Mouse (Mus musculus) urinary bladder, postnatal 10 days (tissue): Measurements from ENCODE around the gene Epha5.

Experiments
- DNase-seq: peaks from one replicate; pipeline ENCODE4 v3.0.0; 2022; ENCODE audit warnings: low spot score

The Epha5 gene

DNA sequence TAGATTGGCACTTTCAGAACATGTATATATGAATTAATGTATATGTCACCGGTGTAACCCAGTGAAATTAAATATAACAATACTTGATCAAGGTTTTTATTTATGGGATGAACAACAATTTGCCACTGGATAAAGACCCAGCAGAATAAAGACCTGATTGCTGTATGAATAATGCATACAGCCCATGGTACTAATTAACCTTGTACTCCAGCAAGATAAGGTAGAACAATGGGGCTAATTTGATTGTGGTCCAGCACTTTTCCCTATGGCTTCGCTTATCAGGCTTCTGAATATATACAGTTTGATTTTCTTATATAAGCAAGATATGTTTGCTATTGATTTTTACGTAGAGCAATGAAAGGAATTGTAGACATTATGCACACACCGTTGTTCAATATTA, 103.6 kb downstream of the Epha5 start:
- no peak for DNase-seq

DNA sequence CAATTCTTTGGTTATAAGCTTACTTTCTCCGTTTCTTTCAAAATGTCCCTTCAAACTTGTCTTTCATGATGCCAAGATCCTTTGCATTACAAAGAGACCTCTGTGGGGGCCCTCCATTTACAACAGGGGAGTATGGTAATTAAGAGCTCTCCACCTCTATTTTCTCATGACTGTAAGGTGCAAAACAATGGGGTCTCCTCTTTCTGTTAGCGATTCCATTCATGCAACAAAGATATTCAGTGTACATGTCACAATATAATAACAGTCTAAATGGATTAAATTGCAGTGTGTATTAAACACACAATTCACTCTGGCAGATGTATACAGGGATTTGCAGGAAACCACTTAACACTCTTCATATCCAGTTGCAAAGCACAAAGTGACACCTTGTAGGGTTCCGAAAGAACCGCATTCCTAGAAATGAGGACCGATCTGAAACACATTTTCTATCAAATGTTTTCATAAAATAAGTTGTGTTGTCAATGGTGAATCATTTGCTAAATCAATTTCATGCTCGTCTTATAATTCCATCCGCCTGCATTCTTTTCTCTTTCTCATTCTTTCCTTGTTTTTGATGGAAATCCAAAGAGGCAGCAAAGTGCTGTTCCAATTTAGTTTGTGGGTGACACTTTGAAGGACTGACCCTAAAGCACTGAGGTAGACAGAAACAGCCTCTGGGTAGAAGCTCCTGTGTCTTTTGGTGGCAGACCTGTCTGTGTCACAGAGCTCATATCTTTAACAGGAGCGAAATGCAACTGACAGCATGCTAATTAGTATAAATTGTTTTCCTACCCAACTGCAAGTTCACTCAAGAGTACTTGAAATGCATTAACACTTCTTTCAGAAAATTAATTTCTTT, 118.1 kb downstream of the Epha5 start:
- DNase-seq = no peak

DNA sequence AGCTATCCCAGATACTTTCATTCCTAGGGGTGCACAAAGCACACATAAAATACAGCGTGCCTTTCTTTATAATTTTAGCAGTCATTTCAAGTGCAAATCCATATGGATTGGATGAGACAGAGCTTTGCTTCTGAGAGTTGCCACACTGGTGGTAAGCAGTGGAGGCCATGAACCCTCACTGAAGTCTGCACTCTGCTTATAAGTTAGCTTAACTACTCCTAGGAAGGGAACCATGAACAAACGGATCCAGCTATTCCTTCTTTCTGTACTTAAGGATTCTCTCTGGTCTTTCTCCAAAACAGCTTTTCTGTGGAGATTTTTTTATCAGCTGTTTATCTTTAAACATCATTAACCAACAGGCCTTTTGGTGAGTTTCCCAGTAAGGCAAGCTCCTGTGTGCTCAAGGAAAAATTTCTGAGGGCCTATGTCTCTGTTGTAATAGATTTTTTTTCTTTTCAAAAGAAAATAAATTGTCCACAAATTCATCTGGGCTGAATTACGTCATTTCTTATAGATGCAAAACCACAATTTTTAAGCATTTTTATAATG, 127.7 kb downstream of the Epha5 start:
- no peak for DNase-seq

DNA sequence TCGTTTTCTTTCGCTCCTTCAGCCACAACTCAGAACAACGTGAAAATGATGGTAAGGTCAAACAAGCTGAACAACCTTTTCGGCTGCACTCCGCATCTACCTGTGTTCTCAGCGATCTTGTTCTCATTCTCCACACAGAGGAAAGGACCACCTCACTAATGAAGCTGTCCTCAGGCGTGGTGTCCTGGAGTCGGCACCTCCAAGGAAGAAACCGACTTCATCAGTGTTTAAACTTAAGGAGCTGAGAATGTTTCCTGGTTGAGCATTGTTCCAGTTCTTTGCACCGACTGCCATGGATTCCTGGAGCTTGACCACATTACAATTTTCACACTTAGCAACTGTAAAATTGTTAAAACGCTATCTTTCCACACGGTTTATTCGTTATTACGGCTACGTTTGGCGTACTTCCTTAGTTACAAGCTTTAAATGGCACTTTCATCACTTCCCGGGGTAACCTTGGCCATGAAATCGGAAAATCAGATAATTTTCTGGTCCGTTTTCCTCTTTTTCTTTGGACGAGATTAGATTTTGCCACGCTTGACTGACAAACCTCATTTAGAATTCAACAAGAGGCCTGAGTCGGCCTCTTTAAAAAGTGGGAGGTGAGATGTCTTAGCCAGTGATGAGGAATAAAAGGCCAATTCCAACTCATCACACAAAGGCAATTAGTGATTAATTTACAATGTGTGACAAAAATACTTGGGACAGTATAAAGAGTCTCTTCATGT, 135.7 kb downstream of the Epha5 start:
- no peak for DNase-seq

DNA sequence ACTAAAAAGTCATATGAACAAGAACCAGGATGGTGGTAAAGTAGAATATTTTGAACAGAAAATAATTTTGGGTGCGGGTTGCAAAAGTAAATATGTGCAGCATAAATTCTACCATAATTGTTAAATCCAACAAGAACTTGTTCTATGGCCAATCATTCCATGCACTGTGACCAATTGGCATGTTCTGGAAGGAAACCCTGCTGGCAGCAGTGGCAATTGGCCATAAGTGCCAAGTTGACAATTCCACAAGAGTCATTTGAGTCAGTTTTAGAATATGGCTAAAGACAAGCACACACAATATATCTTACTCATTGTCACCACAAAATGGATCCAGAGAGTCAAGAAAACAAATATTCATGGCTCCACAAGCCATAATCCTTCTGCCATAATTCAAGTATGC, 140.2 kb downstream of the Epha5 start:
- no peak for DNase-seq

DNA sequence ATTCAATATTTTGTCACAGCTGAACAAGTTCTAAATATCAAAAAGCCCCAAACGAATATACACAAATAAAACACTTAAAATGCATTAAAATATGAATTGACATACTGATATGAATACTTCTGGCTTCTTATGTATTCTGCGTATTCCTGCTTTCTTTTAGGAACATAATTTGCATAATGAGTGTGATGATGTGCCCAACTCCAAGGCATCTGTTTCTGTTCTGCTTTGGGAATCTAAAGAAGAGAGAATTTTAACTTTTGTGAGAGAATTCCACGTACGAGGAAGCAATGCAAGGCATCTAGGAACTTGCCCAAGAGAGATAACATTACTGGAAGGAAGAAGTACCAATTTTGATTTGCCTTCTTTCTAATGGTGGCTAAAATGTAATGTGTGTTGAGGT, 151.8 kb downstream of the Epha5 start:
- no peak for DNase-seq

DNA sequence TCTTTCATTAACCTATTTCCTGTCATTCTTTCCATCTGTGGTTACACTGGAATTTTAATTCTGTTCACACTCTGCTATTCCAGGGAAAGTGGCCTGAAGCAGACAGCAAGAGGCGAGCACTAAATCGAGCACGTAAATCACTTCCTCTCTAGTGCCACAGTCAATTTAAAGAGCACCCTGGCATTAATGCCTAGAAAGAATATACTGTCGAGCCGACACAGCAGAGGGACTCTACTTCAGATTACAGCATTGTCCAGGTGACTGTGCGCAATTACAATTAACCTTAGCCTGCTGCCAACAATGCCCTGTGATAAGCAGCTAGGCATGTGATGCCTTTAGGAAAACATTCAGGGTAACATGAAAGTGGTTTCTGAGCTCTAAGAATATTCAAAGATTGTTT, 153.2 kb downstream of the Epha5 start:
- no peak for DNase-seq

DNA sequence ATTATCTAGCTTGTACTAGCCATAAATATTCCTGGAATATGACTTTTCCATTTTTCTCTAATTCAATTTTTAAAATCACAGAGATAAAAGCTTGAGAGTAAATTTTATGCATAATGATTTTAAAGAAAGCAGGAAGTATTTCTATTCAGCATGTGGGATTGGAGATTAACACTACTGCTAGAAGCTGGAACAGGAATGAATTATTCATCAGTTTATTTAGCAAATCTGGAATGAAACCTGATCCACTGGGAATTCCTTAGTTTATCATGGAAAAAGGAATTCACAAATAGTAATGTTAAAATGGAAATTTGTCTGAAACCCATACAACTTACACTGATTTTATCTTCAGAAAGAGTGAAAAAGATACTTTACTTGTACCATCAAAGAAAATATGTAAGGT, 187.2 kb downstream of the Epha5 start:
- DNase-seq = no peak

DNA sequence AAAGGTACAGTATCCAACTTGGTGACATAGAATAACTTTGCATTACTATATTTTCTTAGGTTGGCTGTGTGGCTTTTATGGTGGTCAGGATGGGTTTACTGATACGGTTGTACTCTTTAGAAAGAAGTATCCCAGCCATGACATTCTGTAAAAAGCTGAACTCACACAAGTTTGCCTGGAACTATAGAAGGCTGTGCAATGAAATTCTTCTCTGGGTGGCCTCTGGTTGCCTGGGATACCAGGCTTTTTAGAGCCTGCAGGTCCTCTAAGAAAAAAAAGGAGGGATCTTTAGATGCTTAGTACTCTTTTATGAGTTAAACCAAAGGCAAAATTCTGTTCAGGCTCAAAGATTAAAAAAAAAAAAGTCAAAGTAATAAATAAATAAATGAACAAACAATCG, 208.6 kb downstream of the Epha5 start:
- DNase-seq = no peak

DNA sequence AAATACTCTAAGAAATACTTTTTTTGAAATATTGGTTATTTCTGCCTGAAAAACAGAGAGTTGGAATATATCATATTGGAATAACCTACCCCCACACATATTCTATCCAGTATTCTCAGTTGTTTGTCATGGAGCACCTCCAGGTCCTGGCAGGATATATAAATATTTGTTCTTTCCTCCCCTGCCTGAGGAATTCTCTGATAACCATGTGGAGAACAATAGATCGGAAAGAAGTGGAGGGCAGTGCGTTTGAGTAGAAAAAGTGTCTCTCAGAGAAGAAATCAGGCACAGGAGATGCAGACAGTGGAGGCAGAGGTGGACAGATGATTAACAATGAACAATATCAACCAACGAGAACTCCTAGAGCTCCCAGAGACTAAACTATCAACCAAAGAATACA, 223.8 kb downstream of the Epha5 start:
- no peak for DNase-seq

DNA sequence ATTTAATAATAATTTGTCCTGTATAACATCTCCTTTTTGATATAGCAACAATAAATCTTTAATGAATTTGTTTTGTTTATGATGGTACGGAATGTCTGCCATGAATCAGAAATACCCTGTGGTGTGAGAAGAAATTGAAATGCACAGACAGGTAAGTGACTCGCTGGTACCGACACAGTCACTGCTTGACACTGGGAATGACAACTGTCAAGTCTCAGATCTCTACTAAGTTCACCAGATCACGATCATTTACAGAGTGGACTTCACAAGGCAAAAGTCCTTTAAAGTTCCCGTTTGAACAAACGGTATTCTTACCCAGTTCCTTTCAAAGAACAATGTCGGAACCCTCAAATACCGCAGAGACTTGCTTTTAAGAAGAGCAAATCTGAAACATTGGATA, 233.0 kb downstream of the Epha5 start:
- DNase-seq = no peak

DNA sequence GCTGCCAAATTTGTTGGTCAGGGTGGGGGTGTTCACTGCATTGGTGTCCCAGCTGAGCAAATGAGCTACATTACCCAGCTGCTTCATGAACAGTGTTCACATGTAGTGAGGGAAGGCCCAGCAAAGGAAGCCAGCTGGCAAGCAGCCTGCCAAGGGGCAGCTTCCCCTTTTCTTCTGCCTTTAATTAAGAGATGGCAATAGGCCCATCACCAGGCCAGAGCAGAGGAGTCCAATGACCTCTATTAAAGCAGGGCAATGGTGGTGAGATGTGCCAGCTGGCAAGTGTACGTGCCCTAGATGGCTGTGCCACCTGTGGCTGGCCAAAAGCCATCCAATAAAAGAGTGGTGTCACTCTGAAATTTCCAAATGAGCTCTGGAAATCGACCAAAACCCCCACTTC, 264.1 kb downstream of the Epha5 start:
- DNase-seq = no peak

DNA sequence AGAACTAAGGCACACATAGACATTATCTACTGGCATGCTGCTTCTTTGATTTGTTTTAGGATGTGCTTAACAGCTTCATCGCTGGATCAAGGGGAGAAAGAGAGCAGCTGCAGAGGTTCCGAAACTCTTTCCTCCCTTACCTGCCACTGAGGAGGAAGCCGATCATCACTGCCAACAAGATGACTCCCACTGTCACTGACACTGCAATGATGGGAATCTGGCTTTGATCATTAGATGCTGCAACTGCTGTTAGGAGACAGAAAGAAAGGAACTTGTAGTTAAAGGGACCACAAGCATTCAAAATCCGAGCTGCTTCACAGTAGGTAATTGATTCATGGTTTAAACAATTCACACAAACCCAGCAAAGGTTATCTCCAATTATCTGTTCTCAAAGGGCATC, 275.0 kb downstream of the Epha5 start:
- no peak for DNase-seq

DNA sequence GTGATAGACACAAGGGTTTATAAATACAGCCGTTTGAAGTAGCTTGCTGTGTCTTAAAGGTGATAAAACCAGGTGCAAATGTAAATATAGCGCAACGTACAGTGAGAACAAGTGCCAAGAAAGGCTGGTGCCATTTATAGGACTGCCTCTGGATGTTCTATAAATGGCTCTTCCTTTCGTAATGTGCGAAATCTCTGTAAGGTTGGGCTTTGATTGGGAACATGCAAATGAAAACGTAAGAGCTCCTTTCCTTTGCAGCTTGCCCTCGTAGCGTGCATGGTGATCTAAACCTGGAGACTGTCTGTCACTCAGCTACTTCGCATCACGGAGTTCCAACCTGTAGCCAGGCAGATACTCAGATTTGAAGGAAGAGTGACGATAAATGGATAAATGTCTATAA, 321.2 kb downstream of the Epha5 start:
- DNase-seq = no peak

DNA sequence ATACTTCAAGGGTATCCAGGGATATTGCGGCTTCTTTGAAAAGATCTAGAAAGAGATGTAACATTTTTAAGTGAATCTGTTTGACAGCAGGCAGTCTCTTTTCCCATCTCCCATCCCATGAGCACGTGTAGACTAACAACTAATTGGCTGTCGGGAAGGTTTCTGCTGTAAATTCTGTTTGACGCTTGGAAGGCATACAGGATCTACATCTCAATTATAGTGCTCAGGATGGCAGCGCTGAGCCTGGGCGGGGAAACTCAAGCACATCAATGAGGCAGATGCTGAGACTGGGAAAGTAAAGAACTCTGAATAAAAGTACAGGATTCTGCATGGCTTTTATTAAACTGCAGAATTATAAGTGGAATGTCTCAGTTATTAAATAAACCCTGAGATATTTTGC, 335.9 kb downstream of the Epha5 start:
- DNase-seq = no peak

DNA sequence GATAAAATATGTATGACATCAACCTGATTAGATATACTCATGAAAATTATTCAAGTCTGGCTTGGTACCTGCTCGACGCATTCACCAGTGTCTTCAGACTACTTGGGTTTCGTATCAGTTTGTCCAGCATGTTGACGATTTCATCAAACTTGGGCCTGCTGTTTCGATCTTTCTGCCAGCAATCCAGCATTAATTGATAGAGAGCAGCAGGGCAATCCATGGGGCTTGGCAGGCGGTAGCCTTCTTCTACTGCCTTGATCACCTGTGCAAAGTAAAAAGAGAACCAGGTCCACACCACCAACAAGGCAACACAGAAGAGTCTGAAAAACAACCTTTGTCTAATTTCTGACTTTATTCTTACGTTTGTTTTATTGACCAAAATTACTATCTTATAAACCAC, 346.2 kb downstream of the Epha5 start:
- no peak for DNase-seq

DNA sequence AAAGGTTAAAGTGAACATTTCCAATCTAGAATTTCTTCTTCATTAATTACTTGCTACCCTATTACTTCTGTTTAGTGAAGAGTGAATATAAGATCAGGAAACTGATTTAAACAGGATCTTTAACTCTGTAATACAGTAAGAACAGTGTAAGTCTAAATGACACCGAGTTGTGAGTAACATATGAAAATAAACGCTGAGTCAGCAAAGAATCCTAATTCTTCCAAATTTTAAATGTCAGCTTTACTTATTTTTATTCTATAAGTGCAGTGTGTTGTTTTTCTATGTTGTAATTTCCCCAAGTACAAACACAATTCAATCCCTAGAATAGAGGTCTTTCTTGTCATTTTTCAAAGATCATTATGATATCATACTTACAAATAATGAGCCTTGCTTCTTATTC, 363.3 kb downstream of the Epha5 start:
- DNase-seq = no peak

DNA sequence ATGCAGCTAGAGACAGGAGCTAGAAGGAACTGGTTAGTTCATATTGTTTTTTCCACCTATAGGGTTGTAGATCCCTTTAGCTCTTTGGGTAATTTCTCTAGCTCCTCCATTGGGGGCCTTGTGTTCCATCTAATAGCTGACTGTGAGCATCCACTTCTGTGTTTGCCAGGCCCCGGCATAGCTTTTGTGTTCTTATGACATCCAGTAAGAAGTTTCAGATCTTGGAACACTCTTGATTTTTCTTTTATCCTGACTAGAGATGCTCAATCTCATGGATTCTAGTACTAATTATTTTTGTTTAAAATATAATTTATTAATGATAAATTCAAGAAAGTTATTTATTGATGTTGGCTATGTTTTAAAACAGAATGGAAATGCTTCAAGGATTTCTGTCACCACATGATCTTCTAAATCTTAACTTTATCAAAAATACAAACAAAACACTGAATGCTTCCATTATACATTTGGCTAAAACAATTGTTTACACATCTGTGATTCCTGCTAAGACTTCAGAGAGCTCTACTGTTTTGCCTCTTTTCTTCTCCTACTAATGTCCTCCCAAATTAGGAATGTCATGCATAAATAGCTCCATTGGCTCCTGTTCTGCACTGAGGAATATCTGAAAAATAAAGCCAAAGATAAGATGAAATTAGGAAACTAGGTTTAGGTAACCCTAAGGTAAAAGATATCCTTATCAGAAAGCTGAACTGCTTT, 379.8 kb downstream of the Epha5 start:
- DNase-seq = no peak
